Comparison of ENCODE assay signal across 10 mouse cellular contexts in the genomic region with DNA sequence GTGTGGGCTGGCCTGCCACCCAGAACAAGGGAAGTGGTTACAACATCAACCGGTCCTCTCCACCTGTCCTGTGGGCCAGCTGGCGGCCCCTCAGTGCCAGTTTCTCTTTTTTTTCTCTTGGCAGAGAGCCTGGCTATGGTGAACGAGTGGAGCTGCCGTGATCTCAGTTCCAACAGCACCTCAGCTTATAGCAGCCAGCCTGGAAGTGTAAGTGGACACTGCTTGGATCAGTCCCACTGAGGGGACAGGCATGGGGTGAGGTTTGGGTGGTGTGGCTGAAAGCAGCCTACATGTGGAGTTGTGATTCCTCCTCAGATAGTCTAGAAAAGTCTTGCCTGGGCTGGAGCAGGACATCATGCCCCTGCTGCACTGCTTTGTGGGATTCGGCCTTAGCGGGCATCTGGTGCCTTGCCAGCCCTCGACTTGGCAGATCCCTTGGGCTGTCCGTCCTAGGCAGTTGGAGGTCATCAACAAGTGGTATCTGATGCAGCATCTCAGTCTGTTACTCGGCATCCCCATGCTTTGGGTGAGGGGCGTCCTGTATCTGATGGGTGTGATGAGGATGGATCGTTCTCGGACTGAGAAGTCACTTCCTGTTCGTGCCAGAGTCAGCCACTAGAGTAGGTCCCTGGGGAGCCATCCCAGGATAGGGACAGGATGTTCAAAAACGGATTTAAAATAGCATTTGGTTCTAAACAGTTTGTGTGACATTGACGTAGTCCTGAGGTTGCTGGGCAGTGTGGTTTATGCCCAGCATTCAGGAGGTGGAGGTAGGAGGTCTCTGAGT. TPM values are rescaled to one million over a fixed set of nuclear protein-coding genes. Genes with fewer than 3 reads are reported as not detected.
A peak's percentile ranks its signal among the peaks of the same experiment; 100 is the strongest.
DNase-seq lines count a peak whose midpoint lies in the region; TF ChIP-seq lines count a peak whose summit lies in the region.
"Had no signal": no experiment of that assay in that cellular context is flagged by ENCODE, and none has a peak within 500 bp of the region (broad histone marks: within the 10 kb centered on the region; RNA-seq: fewer than 3 reads in every experiment).

No protein-coding gene starts in this region.

- TF ChIP-seq CTCF in gastrocnemius, adult 2 months (IDR thresholded peaks at IDR 0.05) = no peak

- peak overlapping the region; percentile 25 for H3K4me3 ChIP-seq in gastrocnemius, adult 2 months
- H3K4me3 ChIP-seq: limb, embryonic 15.5 days; midbrain, embryonic 13.5 days had no signal

- peak; percentile 74 for DNase-seq in gastrocnemius, adult 2 months
- DNase-seq in gastrocnemius, postnatal 4 days (ENCODE audit: low spot score in 2 of 2) = no peak
- peak; percentile 38 for DNase-seq in 416B (ENCODE audit: low read depth)
- DNase-seq in cerebellum, postnatal 10 days = peak; percentile 71 to 84
- DNase-seq in kidney, adult 8-10 months = peak; percentile 55 to 70
- no peak for DNase-seq in urinary bladder, postnatal 36 days (ENCODE audit: low spot score in 2 of 2)
- DNase-seq in Muller cell, postnatal 12 days (ENCODE audit: inconsistent ontology term) = no peak
- no peak for DNase-seq in layer of hippocampus, adult 11-12 months (ENCODE audit: low spot score)

- intact Hi-C loops in gastrocnemius, adult 2 months (cut with DNase I) = no loop called here

- peak overlapping the region; percentile 86 for H3K27ac ChIP-seq in gastrocnemius, adult 2 months
- H3K27ac ChIP-seq: limb, embryonic 15.5 days; midbrain, embryonic 13.5 days had no signal

RNA-seq across cellular contexts. Expression of gene Unkl, which starts 22.7 kb away (rescaled TPM):
- 1 to 10 TPM; 5.5 to 5.7 TPM for total RNA-seq in gastrocnemius, adult 2 months (2021)
- total RNA-seq in gastrocnemius, postnatal 4 days (2021) = 10 to 100 TPM in 1 of 2 experiments, 1 to 10 TPM in 1; 9.5 to 12.6 TPM

RNA-seq across cellular contexts. Expression of gene BC003965, which starts 26.5 kb away (rescaled TPM):
- total RNA-seq in gastrocnemius, adult 2 months (2021) = 10 to 100 TPM; 11.4 to 18.3 TPM
- 10 to 100 TPM; 12.5 to 12.9 TPM for total RNA-seq in gastrocnemius, postnatal 4 days (2021)

RNA-seq across cellular contexts. Expression of gene Gnptg, which starts 29.1 kb away (rescaled TPM):
- 10 to 100 TPM; 14.9 to 16.5 TPM for total RNA-seq in gastrocnemius, adult 2 months (2021)
- 10 to 100 TPM; 14.9 to 16.2 TPM for total RNA-seq in gastrocnemius, postnatal 4 days (2021)

RNA-seq across cellular contexts. Expression of gene Tsr3, which starts 29.1 kb away (rescaled TPM):
- 10 to 100 TPM; 16.3 to 17.5 TPM for total RNA-seq in gastrocnemius, adult 2 months (2021)
- 10 to 100 TPM; 25.5 to 26.4 TPM for total RNA-seq in gastrocnemius, postnatal 4 days (2021)

RNA-seq across cellular contexts. Expression of gene Gm38655, which starts 35.6 kb away (rescaled TPM):
- not detected for total RNA-seq in gastrocnemius, adult 2 months (2021)
- total RNA-seq in gastrocnemius, postnatal 4 days (2021) = not detected

Comparison
In these comparisons a context has a peak if more than half of its experiments do, and no peak if none do; other contexts are left out.
1. DNase-seq: peak in gastrocnemius, adult 2 months (single experiment), 416B (single experiment), cerebellum, postnatal 10 days (2 of 2) and kidney, adult 8-10 months (2 of 2); none in gastrocnemius, postnatal 4 days (0 of 2), urinary bladder, postnatal 36 days (0 of 2), Muller cell, postnatal 12 days (single experiment) and layer of hippocampus, adult 11-12 months (single experiment).